Mouse (Mus musculus) T-helper 2 cell (primary cell): ENCODE results near the gene Pnrc2.

Source experiments
- in situ Hi-C: fragments of 300-600 bp; cut with MboI, MseI; formaldehyde crosslinking; loops from one replicate; pipeline ENCODE4 v1.15.1; 2025; ENCODE audit warnings: high pct_unique_total_duplicates

The Pnrc2 gene

DNA sequence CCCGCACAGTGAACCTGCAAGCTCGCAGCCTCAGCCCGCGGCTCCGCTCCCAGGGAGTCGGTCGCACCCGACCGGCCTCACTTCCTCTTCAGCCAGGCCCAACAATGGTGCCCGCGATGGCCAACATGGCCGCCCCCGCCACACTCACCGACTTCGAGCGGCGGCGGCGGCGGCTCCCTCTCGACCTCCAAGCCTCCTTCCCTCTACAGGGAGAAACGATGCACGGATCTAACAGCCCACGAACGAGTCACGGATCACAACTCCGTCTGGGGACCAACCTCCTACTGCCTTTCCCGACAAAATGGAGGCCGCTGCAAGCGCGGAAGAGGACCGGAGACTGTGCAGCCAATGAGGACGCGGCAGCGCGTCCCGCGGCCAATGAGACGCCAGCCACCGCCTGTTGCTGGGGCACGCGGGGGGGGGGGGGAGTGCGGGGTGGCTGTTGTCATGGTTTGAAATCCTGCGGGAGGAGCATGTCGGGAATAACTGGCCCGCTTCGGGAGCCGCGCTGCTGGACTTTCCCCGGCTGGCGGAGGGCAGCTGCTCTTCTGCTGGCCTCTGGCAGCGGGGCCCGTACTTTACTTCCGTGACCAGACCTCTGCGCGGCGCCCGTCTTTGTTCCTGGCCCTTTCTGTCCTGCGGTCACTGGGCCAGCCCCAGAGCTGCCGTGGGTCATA is at the start of gene Pnrc2:
Pnrc2 (minus strand) TSS at position 325 of the 677 bp plus-strand sequence.
- in situ Hi-C loops = no loop called here

DNA sequence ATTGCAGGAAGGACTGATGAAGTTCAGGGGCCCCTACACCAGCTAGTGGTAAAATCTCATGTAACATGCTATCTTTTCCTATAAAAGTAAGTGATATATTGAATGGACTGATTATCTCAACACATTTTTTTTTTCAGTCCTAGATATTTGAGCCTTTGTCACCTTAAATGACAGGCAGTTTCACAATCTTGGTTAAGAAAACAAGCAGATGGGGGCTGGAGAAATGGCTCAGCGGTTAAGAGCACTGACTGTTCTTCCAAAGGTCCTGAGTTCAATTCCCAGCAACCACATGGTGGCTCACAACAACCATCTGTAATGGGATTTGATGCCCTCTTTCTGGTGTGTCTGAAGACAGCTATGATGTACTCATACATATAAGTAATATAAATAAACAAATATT is 48.5 kb upstream of the Pnrc2 start:
- in situ Hi-C loops = no loop called here

DNA sequence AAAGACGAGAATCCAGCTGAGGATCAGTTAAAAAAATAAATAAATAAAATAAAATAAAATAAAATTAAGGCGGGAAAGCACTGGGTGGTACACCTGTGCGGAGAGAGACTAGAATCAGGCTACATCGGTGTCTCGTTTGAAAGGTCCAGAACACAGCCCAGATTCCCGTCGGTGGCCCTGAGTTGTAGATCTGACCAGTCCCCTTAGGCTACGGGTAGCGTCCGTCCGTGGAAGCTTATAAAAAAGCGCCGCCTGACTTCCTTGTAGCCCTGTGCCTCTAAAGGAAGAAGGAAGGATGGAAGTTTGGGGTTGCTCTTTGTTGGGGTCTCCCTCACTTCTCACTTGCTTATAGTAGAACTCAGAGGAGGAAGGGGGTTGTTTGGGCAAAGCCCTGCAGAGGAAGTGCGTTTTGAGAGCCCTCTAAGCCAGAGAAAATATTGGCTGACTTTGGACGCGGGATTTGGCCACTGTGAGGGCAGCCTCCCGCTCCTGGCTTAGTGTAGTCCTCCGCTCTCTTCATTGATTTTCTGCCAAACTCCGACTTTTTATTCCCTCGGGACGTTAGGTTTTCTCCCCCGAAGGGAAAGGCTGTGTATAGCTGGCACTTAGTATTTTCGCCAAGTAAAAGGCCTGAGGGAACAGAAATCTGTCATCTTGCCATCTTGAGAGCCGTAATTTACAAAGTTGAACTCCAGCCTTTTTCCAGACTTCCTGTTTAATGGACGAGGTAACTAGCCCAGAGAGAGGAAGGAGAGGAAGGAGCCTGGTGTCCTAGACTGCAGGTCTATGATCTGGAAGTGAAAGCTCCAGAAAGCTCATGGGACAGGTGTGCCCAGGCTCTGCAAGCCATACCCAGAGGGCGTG is 47.8 kb upstream of the Pnrc2 start:
- in situ Hi-C loops = no loop called here

DNA sequence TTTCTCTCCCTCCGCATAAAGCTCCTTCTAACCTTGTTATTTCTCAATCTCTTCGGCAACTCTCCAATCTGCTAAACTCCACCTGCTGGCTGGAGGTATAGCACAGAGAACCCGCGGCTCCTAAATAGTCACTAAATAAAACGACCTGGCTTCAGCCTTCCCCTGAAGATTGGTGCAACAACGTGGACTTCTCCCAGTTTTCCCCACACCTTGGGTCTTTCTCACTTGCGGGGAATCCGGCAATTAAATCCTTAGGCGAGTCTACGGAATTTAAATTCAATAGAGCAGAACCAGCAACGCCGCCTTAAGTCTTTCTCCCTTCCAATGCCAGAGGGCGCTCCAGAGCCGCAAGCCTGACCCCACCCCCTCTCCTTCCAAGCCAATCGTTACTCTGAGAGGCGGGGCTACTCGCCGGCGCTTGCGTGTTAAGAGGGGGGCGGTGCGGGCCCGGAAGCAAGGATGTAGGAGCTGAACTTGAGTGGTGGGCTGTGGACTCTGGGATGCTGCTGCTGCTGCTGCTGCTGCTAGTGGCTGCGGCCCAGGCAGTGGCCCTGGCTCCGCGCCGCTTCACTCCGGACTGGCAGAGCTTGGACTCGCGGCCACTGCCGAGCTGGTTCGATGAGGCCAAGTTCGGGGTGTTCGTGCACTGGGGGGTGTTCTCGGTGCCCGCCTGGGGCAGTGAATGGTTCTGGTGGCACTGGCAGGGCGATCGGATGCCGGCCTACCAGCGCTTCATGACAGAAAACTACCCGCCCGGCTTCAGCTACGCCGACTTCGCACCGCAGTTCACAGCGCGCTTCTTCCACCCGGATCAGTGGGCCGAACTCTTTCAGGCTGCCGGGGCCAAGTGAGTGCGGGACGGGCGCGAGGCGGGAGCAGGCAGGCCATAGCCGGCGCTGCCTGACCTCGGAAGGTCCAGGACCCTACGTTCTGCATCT is 46.9 kb upstream of the Pnrc2 start, which contains the start of gene Fuca1:
Fuca1 (plus strand) TSS at position 432 of the 938 bp plus-strand sequence.
- in situ Hi-C loops = no loop called here

DNA sequence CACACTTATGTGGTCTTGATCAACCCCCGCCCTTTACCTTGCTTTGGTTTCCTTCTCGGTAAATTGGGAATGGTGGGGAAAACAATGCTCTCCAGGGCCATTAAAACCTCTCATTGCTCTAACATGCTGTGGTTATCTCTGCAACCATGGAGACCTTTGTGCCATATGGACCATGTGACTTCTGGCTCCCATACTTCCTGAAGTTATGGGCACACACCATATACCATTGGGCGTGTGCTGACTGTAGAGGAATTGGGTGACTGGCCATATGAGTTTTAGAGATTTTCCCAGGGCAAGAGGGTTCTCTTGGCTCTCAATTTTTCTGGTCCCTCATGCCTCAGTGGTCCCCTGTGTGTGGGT is 45.6 kb upstream of the Pnrc2 start:
- in situ Hi-C loops = loop anchor here (5.0 kb wide), 1 partner anchor 37 kb away; no protein-coding TSS in a partner anchor

DNA sequence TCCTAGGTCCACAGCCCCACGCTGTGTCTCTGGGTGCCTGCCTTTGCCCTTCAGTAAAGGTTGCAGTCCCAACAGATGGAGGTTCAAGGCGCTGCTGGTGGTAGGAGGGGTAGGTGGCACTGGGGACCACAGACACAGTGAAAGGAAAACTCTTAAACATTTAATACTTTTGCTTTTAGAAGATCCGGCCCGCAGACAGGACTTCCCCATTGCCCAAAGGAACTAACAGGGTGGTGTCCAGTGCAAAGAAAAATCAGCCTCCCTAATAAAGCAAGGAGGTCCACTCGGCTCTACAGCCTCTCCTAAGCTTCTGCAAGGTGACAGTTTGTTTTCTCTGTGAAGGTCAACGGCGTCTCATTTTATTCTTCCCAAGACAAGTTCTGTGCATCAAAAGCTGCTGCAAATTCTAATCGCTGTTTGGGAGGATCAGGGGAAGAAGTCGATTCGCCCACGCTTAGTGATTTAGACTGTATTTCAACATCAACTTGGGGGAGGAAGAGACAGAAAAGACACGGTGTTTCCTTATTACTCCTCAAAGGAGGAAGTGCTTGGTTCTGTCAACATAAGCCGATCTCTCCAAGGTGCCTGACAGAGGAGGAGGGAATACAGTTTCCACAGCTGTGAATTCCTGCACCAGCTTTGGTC is 45.1 kb upstream of the Pnrc2 start:
- in situ Hi-C loops = loop anchor here (5.0 kb wide), 1 partner anchor 36 kb away; no protein-coding TSS in a partner anchor

DNA sequence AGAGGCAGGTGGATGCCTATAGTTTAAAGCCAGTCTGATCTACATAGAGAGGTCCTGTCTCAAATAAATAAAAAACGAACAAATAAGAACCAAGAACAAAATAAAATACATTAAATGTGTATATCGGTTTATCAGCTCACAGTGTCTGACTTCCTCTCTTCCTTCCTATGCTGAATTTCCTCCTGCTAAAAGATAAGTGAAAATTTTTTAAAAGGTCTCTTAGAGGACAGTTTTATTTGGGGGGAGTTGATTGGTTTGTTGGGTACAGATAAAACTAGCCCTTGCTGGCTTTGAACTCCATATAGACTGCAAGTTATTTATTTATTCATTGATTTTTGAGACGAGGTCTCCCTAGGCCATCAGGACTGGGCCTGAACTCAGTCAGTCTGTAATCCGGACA is 39.8 kb upstream of the Pnrc2 start:
- in situ Hi-C loops = no loop called here

DNA sequence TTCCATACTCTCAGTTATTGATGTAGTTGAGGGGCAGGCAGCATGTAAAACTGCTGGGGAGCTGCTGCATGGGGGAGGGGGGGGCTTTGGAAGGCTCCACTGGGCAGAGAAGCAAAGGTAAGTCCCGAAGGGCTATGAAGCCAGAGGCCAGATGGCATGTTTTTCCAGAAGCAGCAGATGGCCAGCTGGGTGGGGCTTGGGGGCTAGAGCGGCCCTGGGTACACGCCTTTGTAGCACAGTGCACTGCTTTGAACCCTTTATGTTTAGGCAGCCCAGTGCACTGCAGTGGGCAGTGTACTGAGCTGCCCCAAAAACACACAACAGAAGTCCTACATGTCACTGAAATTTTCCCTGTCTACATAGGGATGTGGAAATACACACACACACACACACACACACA is 39.2 kb upstream of the Pnrc2 start:
- in situ Hi-C loops = no loop called here

DNA sequence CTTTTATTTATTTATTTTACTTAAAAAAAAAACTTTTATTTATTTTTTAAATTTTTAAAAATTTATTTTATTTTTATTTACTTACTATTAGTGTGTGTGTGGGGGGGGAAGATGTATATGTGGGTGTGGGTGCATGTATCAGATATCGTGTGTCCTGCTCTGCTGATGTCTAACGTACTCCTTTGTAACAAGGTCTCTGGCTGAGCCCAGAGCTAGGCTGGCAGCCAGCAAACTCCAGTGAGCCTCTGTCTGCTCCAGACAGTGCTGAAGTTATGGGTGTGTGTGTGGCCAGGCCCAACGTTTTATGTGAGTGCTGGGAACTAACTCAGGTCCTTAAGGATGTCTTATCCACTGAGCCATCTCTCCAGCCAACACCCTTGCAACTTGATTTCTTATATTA is 38.5 kb upstream of the Pnrc2 start:
- in situ Hi-C loops = no loop called here

DNA sequence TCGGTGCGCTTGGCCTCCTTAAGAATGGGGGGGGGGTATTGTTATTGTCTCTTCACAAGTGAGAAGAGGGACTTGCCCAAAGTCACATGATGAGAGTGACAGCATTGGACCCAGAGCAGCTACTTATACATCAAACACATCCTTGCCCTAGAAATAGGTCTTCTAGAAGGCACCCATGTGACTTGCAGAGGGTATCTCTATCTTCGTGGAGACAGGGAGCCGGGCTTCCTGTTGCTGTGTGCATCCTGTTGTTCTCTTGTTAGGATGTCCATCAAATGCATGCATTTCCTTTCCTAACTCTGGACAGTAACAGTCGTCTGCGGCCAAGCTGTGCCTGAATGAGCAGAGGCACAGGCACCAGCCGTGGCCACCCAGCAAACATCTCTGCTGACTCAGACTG is 37.9 kb upstream of the Pnrc2 start:
- in situ Hi-C loops = no loop called here

DNA sequence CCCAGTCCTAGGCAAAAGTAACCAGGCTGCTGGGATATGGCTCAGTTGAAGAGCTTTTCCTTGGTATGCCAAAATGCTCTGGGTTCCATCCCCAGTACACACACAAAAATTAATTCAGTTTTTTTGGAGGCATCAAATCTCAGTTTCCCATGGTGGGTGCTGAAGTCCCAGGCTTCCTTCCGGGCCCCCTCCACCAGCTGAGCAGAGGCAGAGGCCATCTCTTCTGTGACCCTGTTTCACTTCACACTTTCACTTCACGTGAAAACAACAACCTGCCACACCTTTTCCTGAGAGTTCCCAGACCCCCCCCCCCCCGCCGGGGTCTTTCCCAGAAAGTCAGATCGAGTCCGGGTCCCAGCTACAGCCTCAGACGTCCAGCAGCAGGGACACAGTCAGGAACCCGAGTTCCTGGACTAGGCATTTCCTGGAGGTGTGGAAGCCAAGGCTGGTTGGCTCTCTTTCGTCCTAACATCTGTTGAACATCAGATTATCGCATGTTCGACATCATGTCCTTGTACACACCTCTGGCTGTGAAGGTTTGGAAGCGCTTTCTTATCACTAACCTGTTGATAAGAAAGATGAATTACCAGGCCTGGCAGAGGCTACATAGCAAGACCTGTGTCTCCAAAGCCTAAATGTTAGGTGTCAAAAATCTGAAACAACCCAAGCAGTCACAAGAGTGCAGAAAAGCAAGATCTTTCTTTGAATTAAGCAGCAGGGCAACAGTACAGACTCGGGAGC is 35.8 kb upstream of the Pnrc2 start:
- in situ Hi-C loops = no loop called here

DNA sequence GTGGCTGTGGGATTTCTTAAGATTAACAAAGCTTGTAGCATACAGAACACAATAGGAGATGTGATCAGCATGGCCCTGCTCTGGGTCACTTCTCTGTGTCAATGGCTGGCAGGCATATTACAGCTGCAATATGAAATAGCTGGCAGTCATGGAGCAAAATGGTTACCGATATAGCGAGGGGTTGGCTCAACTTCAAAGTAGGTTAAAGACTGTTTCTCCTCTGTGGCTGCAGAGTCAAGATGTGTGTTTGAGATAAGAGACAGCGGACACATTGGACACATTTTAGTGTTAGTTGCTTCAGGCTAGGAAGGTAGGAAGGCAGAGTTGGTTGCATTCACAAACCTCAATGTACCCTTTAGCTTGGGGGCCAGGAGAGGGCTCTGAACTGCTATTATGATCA is 33.0 kb upstream of the Pnrc2 start:
- in situ Hi-C loops = no loop called here

DNA sequence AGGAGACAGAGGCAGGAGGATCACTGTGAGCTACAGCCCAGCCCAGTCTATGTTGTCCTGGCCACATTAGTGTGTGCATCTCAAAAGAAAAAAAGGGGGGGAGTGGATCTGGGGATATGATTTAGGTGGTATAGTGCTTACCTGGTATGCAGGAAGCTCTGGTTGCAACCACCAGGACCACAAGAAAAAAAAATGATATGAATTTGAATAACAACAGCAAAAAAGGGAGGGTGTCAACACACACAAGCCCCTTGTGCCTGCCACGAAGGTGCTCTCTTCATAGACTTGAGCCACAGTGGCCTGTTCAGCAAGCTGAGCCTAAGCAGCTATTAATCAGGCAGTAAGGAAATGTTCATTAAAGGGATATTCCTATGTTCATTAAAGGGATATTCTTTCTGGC is 31.2 kb upstream of the Pnrc2 start:
- in situ Hi-C loops = no loop called here

DNA sequence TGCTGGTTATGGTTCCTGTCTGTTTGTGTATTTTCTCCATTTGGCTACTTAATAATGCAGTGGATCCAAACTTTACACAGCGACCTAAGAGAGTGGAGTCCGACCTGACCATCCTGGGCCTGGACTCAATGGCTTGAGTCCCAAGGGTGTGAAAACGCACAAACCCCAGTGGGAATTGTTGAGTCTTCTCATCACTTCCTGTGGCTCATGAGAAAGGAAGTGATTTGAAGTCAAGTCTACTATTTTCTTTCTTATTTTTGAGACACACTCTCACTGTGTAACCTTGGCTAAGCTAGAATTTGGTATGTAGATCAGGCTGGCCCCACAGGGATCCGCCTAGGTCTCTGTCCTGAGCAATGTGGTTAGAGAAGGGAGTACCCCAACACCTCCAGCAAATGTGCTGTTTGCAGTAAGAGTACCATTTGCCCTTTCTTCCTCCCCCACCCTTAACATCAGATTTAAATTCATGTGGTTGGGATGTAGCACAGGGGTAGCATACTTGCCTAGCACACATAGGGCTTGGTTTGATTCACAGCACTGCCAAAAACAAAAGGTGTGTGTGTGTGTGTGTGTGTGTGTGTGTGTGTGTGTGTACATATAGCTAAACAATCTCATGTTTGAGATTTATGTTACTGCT is 29.1 kb upstream of the Pnrc2 start:
- in situ Hi-C loops = no loop called here

DNA sequence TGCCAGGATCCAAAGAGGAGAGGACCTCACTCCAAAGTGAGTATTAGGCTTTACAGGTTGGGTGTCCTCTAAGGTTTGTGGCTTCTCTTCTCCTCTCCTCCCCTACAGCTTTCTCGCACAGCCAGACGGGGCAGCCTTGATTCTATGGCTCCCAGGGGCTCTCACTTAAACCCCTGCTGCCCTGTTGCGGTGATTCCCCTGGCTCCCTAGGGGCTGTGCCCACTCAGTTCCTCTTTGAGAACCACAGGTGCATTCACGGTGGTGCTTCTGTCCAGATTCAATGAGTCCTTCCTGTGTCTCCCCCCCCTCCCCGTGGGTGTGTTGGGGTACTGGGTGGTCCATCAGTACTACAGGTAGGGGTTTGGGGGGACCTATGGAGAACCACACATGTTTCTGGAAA is 26.4 kb upstream of the Pnrc2 start:
- in situ Hi-C loops = no loop called here

DNA sequence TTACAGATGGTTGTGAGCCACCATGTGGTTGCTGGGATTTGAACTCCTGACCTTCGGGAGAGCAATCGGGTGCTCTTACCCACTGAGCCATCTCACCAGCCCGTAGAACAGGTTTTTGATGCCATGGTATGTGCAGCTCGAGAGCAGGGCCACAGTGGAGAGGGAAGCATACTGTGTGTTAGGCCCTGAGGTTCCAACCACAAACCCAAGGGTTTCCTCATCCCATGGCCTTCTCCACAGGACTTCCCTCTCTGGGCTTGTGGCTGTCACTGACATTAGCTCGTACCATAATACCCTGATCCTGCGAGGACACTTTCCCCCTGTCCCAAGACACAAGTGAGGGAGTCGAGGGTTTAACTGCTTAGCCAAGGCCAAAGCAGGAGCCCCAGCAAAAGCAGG is 25.4 kb upstream of the Pnrc2 start:
- in situ Hi-C loops = no loop called here

DNA sequence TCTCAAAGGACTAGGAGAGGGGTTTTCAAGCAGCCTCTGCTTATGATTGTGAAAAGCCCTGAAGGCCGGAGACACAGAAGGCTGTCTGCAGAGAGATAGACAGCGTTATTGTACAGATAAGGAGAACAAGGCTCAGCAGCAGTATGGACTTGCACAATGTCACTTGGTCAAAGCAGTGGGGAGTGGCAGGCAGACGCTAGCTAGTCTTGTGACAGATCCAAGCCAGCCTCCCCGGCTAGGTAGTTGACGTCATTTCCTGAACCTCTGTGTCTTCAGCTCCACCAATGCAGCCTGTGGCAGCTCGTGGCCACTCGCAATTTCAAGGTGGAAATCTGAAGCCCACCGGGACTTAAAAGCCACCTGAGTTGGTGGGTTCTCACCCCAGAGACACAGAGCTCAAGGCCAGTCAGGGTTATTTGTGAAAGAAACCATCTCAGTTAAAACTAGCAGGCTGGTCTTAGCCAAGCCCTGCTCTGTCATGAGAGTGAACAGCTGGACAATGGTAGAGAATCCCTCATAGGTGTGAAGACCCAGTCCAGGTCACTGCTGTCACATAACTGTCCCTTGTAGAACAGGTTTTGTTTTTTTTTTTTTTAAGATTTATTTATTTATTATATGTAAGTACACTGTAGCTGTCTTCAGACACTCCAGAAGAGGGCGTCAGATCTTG is 24.9 kb upstream of the Pnrc2 start:
- in situ Hi-C loops = no loop called here

DNA sequence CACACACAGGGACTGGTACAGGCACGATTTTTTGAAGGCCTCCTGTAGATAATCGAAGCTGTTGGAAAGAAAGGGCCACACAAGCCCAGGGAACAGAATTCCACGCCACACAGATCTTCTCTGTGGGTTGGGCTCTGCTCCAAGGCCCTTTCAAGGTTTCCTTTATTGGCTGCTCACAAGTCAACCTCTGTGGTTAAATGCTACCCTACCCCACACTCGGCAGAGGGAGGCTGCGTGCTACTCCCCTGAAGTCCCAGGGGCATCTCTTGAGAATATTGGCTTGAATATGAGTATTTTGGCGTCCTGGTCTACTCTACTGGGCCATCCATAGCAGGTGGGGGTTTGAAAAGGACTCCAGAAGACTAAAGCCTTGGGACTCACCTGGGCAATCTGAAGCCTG is 22.5 kb upstream of the Pnrc2 start:
- in situ Hi-C loops = no loop called here

DNA sequence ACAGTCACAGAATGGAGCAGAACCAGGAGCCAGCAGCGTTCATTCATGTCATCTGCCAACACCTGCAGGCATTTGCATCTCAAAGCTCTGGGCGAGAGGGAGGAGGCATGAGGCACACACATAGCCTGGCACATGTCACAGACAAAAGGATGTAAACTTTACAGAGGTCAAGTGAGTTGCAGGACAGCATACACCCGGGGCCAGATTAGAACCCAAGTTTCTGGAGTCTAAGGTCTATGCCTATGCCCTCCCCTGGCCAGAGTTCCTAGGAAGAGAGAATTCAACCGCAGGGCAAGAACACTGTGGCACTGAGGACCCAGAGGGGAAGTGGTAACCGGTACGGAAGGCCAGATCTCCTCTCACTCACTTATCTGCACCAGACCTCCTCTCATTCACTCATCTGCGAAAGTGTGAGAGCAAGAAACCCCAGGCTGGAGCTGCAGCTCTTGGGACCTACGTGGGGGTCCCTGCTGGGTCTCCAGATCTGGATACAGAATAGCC is 21.5 kb upstream of the Pnrc2 start, which contains the start of gene Cnr2:
Cnr2 (plus strand) TSS at position 324 of the 501 bp plus-strand sequence.
- in situ Hi-C loops = no loop called here
